Mouse (Mus musculus): ENCODE data around the gene Cfap100.

GRCm38 (mm10) chr6:90472697-90473096, 44.1 kb upstream of the Cfap100 start:
- TF ChIP-seq EP300 (IDR thresholded peaks at IDR 0.05; ENCODE audit: low read depth): no peak
- TF ChIP-seq CTCF (IDR thresholded peaks at IDR 0.05; ENCODE audit: low read depth): no peak

All from liver, embryonic 14.5 days (tissue).